Mouse (Mus musculus) midbrain, embryonic 16.5 days (tissue): ENCODE measurements at regions not wholly inside any gene's neighbourhood (a gene's known extent, or its start where the extent isn't known, plus 50 kb on each side); places are given as distances from the start of the nearest gene placed in this dataset.

ENCODE experiments used
- ATAC-seq: fragments of 200-750 bp; cut with Nextera tagmentation; 2 replicates; pipeline ENCODE4 v1.8.0; 2017; ENCODE audit warnings: moderate TSS enrichment
- H3K27ac ChIP-seq: fragments of 300-500 bp; sonication (generic); 2 replicates; pipeline ENCODE4 v1.5.1; 2014; ENCODE audit warnings: mild to moderate bottlenecking, low read length, mixed read lengths
- H3K27me3 ChIP-seq: fragments of 300-500 bp; sonication (generic); 2 replicates; pipeline ENCODE4 v1.6.1; 2014; ENCODE audit warnings: low read depth, low read length, mixed read lengths; ENCODE audit not compliant: control insufficient read depth, insufficient read depth
- H3K36me3 ChIP-seq: fragments of 300-500 bp; sonication (generic); 2 replicates; pipeline ENCODE4 v1.6.1; 2014; ENCODE audit warnings: mild to moderate bottlenecking, low read length, moderate library complexity, mixed read lengths; ENCODE audit not compliant: control insufficient read depth, insufficient read depth
- H3K4me1 ChIP-seq: fragments of 300-500 bp; sonication (generic); 2 replicates; pipeline ENCODE4 v1.6.1; 2014; ENCODE audit warnings: mild to moderate bottlenecking, low read length, mixed read lengths; ENCODE audit not compliant: control insufficient read depth, insufficient read depth
- H3K4me2 ChIP-seq: fragments of 300-500 bp; sonication (generic); 2 replicates; pipeline ENCODE4 v1.6.1; 2014; ENCODE audit warnings: mild to moderate bottlenecking, low read length, mixed read lengths
- H3K4me3 ChIP-seq: fragments of 300-500 bp; sonication (generic); 2 replicates; pipeline ENCODE4 v1.5.1; 2014; ENCODE audit warnings: low read depth, mild to moderate bottlenecking, low read length, moderate library complexity, mixed read lengths
- H3K9ac ChIP-seq: fragments of 300-500 bp; sonication (generic); 2 replicates; pipeline ENCODE4 v1.6.1; 2014; ENCODE audit warnings: low read depth, low read length, mixed read lengths
- H3K9me3 ChIP-seq: fragments of 300-500 bp; sonication (generic); replicated peaks from 2 replicates; pipeline ENCODE4 v1.6.1; 2014; ENCODE audit warnings: mild to moderate bottlenecking, low read length, mixed read lengths; ENCODE audit not compliant: control insufficient read depth, poor library complexity, severe bottlenecking
- WGBS: fragments of 180-500 bp; shearing (Covaris S2); extraction: QIAGEN DNeasy Blood & Tissue Kit; methylation state at CpG from one replicate; pipeline ENCODE4 v1.1.7; 2014; 5-methylcytosine and 5-hydroxymethylcytosine counted together

DNA sequence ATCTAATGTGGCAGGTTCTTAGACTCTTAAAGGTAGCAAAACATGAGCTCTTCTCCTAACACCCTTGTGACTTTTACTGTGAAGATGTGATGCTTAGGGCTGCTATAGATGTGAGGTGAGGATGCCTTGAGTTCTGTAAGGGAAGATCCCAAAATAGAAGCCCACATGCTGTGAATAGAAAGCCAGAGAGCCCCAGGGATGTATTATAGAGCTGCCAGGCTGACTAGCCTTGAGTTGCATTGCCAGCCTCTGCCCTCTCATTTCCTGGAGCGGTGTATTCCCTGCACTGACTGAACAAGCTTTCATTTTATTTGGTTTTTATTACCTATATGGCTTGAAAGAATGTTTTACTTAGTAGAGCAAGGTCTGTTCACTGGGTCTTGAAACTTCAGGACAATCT, 267.9 kb upstream of the Pitrm1 start:
- Histone ChIP-seq H3K9me3 (no peaks in the 10 kb centered on the region), H3K4me3 (no peak overlapping the region), H3K4me2 (no peak overlapping the region), H3K36me3 (no peaks in the 10 kb centered on the region), H3K27me3 (no peaks in the 10 kb centered on the region), H3K27ac (no peak overlapping the region), H3K4me1 (no peaks in the 10 kb centered on the region), H3K9ac (no peak overlapping the region)
- ATAC-seq: peak; percentile 71
- WGBS: 73% methylated on average over 1 of the region's 1 CpGs

DNA sequence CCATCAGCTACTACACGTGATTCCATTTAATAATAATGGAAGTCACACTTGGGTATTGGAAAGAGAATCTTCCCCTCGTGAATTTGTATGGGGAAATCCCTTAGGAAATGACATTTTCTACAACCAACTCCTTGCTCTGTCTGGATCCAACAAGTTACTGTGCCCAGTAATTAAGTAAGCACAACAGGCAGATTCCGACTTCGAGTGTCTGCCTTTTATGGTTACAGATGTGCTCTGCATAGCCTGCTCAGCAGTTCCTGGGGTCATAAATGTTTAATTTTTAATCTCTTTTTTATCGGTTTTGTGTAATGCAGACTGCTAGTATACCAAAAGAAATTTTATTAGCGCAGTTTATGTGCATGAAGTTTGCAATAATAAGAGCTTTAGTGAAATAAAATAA, 259.8 kb upstream of the Pitrm1 start:
- H3K4me2 ChIP-seq: no peak overlapping the region
- H3K36me3 ChIP-seq: no peaks in the 10 kb centered on the region
- H3K27ac ChIP-seq: no peak overlapping the region
- 69% methylated on average over 6 of the region's 6 CpGs for WGBS
- no peak overlapping the region for H3K4me3 ChIP-seq
- no peaks in the 10 kb centered on the region for H3K4me1 ChIP-seq
- no peak overlapping the region for H3K9ac ChIP-seq
- H3K9me3 ChIP-seq: no peaks in the 10 kb centered on the region
- H3K27me3 ChIP-seq: no peaks in the 10 kb centered on the region
- no peak for ATAC-seq

DNA sequence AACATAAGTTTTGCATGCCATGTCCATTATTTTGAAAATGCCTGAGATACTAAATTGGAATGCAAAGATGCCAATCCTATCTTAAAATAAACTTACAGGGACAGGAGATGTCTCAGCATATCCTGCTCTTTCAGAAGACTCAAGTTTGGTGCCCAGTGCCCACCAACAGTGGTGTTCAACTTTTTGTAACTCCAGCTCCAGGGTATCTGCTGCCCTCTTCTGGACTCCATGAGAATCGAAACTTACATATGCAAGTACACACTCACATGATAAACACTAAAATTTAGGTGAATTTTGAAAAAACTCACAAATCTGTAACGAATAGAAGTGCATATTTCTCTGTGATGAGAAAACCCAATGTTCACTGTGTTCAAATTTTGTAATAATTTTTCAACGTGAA, 255.9 kb upstream of the Pitrm1 start:
- H3K9ac ChIP-seq: no peak overlapping the region
- H3K27ac ChIP-seq: no peak overlapping the region
- H3K4me1 ChIP-seq: no peaks in the 10 kb centered on the region
- H3K4me2 ChIP-seq: no peak overlapping the region
- no peaks in the 10 kb centered on the region for H3K36me3 ChIP-seq
- H3K9me3 ChIP-seq: no peaks in the 10 kb centered on the region
- no peak overlapping the region for H3K4me3 ChIP-seq
- WGBS: 40% methylated on average over 3 of the region's 3 CpGs
- H3K27me3 ChIP-seq: no peaks in the 10 kb centered on the region
- no peak for ATAC-seq

DNA sequence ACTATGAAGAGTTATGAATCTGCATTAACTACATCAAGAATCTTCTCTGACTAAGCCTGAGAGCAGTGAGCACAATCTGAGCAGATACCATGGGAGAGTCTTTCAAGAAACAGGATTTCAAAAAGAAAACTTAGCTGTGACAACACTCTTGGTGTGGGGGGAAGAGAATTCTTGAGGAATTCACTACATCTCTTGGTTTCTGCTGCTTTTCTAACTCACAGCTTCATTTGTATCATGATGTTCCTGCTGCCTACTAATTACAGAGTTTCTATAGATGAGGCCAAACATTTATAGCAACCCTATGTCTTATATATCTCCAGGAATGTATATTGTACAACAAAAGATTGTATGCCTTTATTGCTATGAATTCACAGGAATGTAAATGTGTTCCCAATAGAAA, 242.2 kb upstream of the Pitrm1 start:
- ATAC-seq: no peak
- Histone ChIP-seq H3K4me3 (no peak overlapping the region), H3K9ac (no peak overlapping the region), H3K9me3 (no peaks in the 10 kb centered on the region), H3K4me2 (no peak overlapping the region), H3K27me3 (no peaks in the 10 kb centered on the region), H3K36me3 (no peaks in the 10 kb centered on the region), H3K4me1 (peaks cover 6% of the 10 kb centered on the region; the same call in 1 of the 2 replicates), H3K27ac (no peak overlapping the region)

DNA sequence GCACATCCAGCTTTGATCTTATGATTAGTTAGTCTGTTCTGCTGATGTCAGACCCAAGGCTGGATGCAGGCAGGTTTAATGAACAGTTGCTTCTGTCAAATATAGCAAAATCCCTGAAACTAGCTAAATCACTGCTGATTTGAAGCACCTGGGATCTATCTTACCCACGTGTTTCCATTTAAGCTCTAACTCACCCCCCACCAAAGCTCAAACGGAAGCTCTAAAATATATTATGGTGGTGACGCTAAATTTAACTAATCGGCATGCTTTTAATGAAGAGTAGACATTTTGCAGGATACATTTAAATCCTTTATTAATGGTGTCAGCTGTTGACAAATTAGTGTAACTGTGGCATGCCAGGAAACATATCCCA, 241.3 kb upstream of the Pitrm1 start:
- Histone ChIP-seq H3K9me3 (no peaks in the 10 kb centered on the region), H3K9ac (no peak overlapping the region), H3K4me2 (no peak overlapping the region), H3K27me3 (no peaks in the 10 kb centered on the region), H3K4me3 (no peak overlapping the region), H3K27ac (no peak overlapping the region), H3K36me3 (no peaks in the 10 kb centered on the region), H3K4me1 (peaks cover 6% of the 10 kb centered on the region; the same call in 1 of the 2 replicates)
- no peak for ATAC-seq
- 60% methylated on average over 4 of the region's 4 CpGs for WGBS

- no peaks in the 10 kb centered on the region for H3K27me3 ChIP-seq
- H3K36me3 ChIP-seq: no peaks in the 10 kb centered on the region
- no peaks in the 10 kb centered on the region for H3K9me3 ChIP-seq
- H3K9ac ChIP-seq: no peak overlapping the region
- no peak overlapping the region for H3K27ac ChIP-seq
- H3K4me3 ChIP-seq: no peak overlapping the region
- 35% methylated on average over 7 of the region's 7 CpGs for WGBS
- H3K4me2 ChIP-seq: no peak overlapping the region
- H3K4me1 ChIP-seq: peaks cover 6% of the 10 kb centered on the region; the same call in 1 of the 2 replicates
- ATAC-seq: peak; percentile 90
Measured at GRCm38 (mm10) chr13:6306989-6307917, 240.7 kb upstream of the Pitrm1 start.

GRCm38 (mm10) chr13:6316201-6316600, 231.7 kb upstream of the Pitrm1 start:
- Histone ChIP-seq H3K27ac (no peak overlapping the region), H3K9me3 (no peaks in the 10 kb centered on the region), H3K4me3 (no peak overlapping the region), H3K9ac (no peak overlapping the region), H3K27me3 (no peaks in the 10 kb centered on the region), H3K4me2 (no peak overlapping the region), H3K4me1 (no peaks in the 10 kb centered on the region), H3K36me3 (no peaks in the 10 kb centered on the region)
- ATAC-seq: no peak

GRCm38 (mm10) chr13:6323948-6324347, 224.0 kb upstream of the Pitrm1 start:
- no peak overlapping the region for H3K27ac ChIP-seq
- ATAC-seq: no peak
- H3K27me3 ChIP-seq: no peaks in the 10 kb centered on the region
- H3K9me3 ChIP-seq: no peaks in the 10 kb centered on the region
- H3K36me3 ChIP-seq: no peaks in the 10 kb centered on the region
- no peaks in the 10 kb centered on the region for H3K4me1 ChIP-seq
- no peak overlapping the region for H3K4me3 ChIP-seq
- 90% methylated on average over 2 of the region's 2 CpGs for WGBS
- no peak overlapping the region for H3K4me2 ChIP-seq
- no peak overlapping the region for H3K9ac ChIP-seq

DNA sequence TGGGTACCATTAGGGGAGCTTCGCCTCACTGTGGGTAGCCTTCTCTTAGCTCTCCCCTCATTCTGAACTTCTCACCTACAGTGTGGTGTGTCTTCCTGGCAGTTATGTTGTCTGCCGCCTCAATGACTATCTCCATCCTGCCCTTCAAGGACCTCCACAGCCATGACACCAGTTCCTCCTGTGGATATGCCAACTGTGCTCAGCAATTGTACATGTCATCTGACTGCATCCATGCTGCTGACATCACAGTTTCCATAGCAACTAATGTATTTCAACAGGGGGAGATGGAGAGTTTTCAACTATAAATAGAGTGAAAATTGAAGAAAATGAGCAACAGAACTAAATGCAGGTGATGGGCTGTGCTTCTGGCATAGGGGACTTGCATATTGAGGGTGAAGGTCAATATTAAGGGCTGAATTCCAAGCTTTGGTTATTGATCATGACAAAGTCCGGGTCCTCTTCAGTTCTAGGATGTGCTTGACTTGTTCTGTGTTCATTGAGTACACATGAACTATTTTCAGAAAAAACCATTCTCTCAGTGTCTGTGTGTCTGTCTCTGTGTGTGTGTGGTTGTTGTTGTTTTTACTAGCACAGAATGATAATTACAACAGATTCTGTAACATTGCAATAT, 217.5 kb upstream of the Pitrm1 start:
- Histone ChIP-seq H3K4me3 (no peak overlapping the region), H3K9ac (no peak overlapping the region), H3K36me3 (no peaks in the 10 kb centered on the region), H3K4me2 (no peak overlapping the region), H3K27me3 (no peaks in the 10 kb centered on the region), H3K9me3 (no peaks in the 10 kb centered on the region), H3K4me1 (0 out of 2 replicates have a peak, but pooled peaks cover 3% of the 10 kb centered on the region), H3K27ac (no peak overlapping the region)
- 90% methylated on average over 3 of the region's 3 CpGs for WGBS
- peak; percentile 66; the same call in 1 of the 2 replicates for ATAC-seq
